Mouse (Mus musculus): ENCODE results near the gene Riiad1.

Riiad1 gene

DNA sequence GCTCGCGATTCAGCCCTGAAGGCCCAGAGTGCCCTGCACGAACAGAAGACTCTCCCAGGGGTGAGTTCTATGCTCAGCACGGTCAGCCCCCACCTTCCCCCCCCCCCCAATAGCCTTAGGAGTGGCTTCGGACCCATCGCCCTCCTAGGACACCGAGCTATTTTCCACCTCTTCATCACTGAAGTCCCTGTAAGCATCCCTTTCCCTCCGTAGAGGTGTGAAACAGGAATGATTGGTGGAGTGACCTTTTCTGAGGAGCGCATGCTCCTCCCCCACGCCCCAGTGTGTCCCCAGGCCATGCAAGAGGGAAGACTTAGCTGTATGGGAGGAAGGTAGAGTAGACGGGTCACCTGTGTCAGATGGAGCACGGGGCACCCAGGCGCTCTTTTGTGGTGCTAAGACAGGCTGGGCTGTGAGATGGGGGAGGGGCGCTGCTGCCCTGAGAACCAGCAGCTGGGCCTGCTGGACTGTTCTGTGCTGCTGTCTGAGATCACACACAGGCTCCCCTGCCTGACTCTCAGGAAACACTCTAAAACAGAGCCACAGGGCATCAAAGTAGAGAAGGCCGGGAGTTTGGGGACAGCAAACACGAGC, at the start of gene Riiad1:
Gene Riiad1 (minus strand): TSS at position 51 of the 594 bp plus-strand sequence.
- no peak for DNase-seq (ENCODE audit: low spot score)

DNA sequence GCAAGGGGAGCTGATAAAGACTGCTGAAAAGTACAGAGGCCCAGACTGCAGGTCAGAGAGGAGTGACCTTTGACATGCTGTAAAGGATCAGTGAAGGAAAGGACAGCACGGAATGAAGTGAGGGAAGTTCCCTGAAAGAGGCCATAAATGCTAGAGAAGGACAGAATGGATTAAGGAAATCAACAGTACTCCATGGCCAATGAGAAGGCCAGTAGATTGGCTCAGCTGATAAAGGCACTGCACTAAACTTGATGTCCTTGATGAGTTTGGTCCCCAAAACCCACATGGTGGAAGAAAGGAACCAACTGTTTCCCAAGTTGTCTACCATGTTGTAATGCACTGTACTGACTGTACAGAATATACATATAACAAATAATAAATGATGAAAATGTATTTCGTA, 46.6 kb upstream of the Riiad1 start:
- no peak for DNase-seq (ENCODE audit: low spot score)

DNA sequence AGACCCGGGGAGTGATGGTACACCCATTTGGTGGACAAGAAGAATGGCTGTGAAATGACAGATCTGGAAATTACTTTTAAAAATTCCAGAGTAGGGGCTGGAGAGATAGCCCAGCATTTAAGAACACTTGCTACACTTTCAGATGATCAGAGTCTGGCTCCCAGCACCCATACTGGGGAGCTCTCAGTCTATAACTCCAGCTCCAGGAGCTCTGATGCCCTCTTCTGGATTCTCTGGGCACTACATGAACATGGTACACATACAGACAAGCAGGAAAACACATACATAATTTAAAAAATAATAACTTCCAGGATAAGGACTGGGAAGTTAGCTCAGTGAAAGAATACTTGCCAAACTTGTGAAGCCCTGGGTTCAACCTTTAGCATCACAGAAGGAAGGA, 26.5 kb upstream of the Riiad1 start:
- DNase-seq (ENCODE audit: low spot score): no peak

DNA sequence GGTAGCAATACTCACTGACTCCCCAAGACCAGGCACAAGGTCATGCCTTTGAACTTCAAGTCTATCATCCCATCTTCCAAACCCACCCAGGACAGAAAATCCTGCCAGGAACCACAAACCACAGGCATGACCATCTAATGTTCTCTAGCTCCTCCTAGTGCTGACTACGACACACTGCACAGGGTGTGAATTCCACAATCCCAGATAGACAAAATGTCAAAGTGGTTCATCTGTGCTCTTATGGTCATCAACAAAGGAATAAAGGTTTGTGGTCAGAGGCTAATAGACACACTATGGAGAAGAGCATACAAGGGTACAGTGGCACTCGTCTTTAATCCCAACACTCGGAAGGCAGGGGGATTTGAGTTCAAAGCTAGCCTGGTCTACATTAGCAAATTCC, 22.1 kb upstream of the Riiad1 start:
- peak; percentile 16 for DNase-seq (ENCODE audit: low spot score)

DNA sequence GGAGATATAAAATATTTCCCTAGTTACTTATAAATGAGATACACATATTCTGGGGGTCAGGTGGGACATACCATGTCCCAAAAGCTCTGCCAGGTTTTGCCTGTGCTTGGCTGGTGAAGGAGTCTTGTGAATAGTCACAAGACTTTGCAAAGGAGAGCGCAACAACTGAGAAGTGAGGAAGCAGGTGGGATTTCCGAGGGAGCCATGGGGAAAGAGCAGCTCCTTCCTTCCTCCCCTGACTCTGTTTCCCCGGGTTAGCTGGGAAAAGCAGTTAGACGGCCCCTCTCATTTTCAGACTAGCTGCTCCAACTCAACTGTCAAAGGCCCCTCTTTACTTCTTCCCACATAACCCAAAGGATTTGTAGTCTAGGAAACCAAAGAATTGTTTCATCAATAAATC, 17.0 kb upstream of the Riiad1 start:
- no peak for DNase-seq (ENCODE audit: low spot score)

DNA sequence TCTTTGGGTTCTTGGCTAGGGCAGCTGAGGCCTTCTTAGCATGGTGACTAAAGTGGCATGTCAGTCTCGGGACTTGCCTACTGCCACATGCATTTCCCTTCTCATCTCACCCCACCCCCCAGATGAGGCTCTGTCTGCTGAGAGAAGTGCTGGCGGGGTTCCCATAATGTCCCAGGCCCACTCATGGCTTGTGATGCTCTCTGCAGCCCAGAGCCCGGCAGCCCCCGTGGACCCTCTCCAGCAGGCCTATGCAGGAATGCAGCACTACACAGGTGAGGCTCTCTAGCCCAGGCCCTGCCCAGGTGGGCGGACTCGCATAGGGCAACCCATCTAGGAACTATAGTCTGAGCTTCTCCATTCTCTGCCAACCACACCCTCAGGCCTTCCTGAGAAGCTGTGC, 7.4 kb upstream of the Riiad1 start:
- no peak for DNase-seq (ENCODE audit: low spot score)

DNA sequence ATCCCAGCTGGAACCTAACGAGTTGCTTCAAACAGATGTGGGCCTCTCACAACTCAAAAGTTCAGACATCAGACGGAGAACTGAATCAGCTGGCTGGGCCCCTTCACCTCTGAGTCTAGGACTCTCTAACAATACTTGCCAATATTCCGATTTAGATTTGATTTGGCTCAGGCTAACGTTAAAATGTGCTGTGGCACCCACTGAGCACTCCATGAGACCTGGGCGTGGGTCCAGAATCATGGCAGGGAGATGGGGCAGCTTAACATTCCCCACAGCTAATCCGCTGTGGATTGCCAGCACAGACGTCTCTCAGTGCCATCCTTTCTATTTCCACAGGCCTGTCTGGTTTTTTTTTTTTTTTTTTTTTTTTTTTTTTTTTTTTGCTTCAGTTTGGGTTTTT, 5.8 kb upstream of the Riiad1 start:
- no peak for DNase-seq (ENCODE audit: low spot score)

DNA sequence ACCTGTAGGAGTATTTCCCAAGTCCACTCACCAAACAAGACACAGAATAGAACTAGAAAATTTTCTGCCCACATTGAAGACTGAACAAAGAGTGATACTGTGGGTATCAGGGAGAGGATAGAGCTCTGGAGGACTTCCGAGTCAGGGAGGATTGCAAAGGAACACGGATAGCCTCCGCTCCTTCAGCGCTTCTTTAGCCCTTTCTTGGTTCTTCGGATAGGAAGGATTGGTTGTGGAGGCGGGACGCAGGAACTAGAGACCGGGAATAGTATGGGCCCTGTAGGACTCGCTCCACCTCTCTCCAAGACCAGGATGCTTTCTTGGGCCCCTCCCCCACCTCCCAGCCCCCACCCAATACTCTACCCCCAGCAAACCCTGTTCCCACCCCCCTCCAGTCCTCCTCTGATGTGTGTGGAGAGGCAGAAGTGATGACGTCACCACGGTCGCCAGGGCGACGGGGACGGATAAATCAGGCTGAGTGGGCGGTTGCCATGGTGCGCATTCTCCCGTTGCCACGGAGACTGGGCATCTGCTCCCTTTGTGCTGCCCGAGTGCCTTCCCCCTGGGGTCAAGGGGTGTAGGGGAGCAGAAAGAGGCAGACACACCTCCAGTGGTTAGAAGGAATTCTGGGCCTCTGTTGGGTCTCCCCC, 3.8 kb upstream of the Riiad1 start:
- no peak for DNase-seq (ENCODE audit: low spot score)

DNA sequence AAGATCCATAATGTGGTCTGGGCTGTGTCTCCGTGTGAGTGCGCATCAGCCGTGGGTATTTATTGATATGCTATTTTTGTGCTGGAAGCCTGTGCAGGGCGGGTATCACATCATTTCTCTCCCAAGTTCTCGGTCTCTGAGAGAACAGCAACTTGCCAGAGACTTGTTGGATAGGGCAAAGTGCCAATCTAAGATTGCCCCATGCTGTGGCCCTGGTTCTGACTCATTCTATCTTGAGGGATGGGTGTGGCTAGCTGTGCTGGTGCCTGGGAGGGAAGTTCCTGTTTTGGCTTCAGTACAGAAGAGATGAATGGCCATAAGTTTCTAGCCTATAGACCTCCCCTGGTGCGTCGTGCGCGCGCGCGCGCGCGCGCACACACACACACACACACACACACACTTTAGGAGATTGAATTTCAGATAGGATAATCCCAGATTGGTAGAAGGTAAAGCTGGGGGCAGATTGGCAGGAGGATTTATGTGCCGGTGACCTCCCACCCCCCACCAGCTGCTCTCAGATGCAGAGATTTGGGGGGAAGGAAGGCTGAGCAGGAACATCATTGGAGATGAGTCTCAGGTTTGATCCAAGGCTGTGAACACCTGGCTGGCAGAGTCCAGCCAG, 2.7 kb upstream of the Riiad1 start:
- DNase-seq (ENCODE audit: low spot score): no peak

DNA sequence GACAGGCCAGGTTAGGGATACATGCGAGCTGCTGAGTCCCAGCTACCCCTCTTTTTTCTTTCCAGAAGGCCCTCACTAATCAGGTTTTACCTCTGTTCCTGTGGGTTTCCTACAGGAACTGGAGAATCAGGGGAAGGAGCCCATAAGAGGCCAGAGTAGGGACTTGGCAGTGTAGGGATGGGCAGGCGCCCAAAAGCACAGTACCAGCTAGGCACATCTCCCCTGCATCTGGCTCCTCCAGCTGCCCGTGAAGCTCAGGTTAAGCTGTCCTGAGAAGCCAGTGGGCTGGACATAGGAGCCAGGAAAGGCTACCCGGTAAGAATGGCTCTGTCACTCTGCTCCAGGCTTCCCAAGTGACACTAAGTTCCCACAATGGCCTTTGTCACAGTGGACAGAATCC, 1.3 kb upstream of the Riiad1 start:
- no peak for DNase-seq (ENCODE audit: low spot score)

DNA sequence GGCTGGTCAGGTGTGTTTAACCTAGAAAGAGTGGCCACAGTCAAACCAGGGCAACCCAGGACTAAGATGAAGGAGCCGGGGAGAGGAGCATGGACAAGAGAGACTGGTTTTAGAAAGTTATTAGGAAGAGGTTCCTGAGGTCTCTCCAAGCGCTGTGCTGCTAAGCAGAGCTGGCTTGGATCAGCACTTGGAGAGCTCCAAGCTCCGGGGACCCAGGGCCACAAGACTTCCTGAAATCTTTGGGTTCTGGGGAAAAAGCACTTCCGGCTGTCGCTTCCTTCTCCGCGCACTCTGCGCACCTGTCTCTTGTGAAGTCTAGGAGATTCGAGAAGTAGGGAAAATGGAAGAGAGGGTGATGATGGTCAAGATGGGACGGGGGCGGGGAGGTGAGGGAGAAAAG, 577 bp downstream of the Riiad1 start:
- DNase-seq (ENCODE audit: low spot score): no peak

DNA sequence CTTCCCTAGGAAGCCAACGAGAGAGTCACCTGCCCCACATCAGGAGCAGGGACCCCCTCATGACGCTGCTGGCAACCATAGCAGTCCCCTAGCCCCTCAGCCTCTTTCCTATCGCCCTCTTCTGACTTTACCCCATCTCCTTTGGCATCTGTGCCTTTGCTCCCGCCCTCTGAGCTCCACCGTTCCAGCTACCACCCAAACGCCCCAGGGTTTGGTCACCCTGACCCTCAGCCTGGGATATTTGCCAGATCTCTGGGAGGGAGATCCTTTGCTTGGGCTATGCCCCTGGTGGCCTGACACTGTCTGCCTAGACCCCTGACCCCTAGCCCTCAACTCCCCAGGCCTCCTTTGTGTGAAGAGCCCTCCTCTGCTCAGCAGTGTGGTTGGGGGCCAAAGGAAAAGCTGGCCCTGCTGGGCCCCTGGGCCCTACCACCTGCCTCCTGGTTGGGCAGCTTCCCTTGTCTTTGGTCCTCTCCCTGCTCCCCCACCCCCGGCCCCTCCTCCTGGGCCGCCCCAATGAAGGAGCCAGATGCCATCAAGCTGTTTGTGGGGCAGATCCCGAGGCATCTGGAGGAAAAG, 1.5 kb downstream of the Riiad1 start:
- DNase-seq (ENCODE audit: low spot score): no peak

DNA sequence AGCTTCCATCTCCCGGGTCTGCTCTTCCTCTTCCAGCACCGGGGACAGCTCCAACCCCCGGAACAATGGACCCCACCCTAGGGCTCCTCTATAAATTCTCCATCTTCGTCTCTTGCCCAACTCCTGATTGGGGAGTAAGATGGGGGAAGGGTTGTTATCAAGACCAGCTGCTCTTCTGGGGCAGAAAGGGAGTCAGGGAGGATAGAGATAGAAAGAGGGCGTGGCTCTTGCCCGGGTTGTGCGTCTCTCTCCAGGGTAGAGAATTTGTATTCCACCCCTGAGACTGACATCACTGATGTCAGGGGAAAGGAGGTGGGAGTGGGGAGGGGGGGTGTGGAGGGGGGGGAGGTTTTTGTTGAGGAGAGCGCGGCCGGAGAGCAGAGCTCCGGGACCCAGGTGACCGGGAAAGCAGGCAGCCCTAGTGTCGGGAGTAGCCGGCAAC, 2.1 kb downstream of the Riiad1 start, which contains the start of gene Celf3:
Gene Celf3 (plus strand): TSS at position 315 of the 442 bp plus-strand sequence.
- DNase-seq (ENCODE audit: low spot score): peak; percentile 47

DNA sequence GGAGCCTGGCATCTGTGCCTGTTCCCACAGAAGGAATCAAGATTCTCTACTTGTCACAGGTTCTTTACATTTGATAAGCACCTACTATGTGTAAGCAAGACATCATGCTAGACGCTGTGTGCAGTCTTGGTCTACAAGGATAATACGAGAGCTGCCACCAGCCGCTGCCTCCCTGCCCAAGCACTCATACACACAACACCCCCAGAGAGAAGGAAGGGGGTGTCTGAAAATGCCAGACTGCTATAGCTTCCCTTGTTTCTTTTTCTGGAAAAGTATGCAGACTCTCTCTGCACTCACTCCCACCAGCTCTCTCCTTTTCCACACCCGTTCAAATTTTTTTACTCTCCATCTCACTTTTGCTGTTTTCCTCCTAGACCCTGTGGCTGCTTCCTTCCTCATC, 2.7 kb downstream of the Riiad1 start:
- no peak for DNase-seq (ENCODE audit: low spot score)

DNA sequence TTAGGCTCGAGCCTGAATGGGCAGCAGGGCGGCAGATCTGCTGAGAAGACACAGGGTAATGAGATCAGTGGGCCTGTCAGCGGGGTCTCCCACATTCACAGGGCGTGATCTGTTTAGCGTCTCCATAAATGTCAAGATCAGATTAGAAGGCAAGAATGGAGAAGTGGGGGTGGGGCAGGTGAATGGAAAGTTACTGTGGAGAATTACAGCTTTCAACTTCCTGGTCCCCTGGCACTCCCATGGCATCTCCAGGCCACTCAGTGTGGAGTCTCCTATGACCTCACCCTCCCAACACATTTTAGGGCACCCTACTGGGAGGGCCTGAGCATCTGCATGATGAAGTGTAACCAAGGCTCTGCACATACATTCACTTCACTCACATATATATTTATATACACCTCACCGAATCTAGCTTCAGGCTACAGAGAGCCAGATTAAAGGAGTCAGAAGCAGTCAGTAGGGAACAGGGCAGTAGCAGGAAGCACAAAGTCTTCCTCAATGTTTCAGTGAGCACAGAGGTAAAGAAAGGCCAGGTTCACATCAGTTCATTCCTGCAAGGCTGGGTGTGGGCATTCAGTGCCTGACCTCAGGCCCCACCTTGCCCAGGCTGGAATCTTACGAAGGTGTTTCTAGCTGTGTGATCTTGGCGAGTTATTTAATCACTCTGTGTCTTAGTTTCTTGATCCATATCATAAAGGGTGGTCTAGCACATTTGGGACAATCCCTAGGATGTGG, 3.7 kb downstream of the Riiad1 start:
- no peak for DNase-seq (ENCODE audit: low spot score)

DNA sequence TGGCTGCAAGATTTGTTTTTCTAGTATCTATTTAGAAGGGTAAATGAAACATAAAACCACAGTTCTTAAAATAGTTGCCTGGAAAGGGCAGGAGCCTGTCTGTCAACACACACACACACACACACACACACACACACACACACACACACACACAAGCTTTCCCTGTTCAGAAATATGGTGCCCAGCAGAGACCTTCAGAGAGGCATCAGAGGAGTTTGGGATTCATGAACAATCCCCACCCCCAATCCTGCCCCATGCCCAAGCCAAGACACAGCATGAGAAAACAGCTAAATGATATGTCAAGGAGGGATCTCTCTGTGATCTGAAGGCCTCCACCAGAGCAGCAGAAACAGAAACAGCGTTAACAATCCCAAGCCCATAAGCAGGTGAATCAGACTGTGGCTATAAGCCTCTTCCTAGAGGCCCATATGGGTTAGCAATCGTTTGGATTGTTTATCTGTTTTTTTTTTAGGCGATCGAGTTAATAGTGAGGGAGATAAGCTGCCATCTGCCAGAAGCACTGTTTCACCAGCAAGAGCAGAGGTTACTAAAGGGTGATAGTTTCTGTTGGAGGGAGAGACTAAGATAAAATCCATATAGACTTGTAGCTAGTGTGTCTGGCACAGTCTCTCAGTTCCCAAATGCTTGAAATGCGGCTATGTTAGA, 6.4 kb downstream of the Riiad1 start:
- no peak for DNase-seq (ENCODE audit: low spot score)

DNA sequence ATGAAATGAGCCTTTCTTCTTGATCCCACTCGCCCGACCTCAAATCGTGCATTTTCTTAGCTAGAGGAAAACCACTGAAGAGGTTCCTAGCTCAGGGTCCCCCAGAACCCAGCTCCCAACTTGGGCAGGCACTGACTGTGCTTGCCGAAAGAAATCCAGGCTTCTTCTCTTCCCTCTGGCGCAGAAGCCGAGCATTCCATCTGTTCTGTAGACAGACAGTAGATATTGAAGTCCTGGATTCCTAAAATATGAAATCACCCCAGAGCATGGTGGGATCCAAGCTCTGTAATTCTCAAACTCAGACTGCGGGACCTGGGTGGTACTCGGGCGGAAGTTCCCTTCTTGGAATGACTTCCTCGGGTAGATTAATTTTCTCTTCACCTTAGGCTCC, 7.0 kb downstream of the Riiad1 start:
- DNase-seq (ENCODE audit: low spot score): no peak

DNA sequence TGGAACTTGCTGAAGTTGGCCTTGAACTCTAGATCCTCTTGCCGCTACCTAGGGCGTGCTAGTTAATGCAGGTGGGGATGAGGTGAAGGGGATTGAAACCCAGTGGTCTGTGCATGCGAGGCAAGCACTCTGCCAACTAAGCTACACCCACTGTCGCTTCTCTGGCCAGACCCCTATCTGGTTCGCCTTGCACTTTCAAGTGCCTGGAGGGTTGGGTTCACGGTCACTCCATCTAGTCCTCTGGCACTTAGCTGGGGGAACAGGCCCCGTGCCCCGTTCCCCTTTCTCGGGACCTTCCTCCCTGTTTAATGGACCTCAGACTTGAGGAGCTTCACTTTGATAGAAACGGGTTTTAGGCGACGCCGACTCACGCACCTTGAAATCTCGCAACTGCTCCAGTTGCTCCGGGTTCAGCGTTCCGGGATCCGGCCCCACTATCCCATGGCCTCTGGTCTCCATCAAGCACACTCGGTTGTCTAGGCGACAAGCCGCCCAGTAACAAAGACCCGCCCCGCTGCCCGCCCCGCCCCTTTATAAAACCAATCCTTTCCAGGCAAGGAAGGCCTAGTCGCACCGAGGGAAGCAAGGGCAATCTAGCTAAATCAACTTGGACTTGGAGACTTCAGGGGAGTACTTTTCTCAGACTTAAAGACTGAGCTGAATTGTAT, 7.6 kb downstream of the Riiad1 start:
- DNase-seq (ENCODE audit: low spot score): no peak

DNA sequence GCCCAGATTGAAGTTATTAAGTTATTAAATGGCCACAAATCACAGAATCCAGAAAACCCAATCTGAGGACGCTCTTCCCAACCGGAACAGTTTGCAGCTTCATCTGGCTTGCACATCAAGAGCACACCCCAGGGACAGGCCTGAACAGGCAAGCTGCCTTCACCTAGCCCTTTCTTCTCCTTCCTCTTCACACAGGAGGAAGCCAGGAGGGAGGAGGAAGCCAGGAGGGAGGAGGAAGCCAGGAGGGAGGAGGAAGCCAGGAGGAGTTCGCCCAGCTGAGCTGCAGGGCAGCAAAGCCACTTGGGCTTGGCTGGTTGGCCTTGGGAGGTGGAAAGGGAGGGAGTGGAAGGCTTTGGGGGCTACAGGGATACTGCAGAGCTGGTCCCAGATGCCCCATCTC, 11.2 kb downstream of the Riiad1 start:
- no peak for DNase-seq (ENCODE audit: low spot score)

DNA sequence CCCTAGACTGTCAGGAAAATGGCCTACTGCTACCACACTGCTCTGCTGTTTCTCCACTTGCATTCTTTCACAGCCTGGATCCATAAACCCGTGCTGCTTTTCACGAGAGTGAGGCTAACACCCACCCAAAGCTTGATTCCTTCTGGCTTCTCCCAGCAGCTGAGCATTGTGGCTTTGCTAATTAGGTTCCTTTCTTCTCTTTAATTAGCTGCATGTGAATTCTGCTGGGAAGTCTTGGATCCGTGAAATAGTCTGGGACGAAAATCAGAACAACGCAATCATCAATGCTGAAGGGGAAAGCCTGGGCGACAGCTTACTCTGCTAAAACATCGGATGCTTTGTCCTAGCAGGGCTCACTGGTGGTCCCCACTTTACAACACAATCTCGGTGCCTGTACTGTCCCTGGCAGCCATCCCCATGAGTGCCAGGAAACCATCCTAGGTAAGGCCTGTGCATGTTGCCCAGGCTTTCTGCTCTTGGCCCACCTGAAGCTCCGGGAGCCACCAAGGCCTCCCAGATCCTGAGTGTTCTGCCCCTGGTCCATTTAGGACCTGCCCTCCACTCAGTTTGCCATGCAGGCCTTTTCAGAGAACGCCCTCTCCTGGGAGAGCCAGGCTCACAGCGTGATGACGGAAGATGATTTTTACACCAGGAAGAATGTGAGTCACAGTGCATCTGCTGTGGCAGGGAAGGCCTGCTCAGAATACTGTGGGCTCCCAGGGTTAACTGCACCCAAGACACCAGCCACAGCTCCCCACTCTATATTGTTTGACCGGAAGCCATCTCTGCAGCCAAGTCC, 14.3 kb downstream of the Riiad1 start:
- DNase-seq (ENCODE audit: low spot score): no peak
